Mouse (Mus musculus) spleen, postnatal 4 days (tissue): ENCODE measurements at regions not wholly inside any gene's neighbourhood (a gene's known extent, or its start where the extent isn't known, plus 50 kb on each side); places are given as distances from the start of the nearest gene placed in this dataset.
A peak's percentile ranks its signal among the peaks of the same experiment; 100 is the strongest.

Experiments
- DNase-seq, 2 experiments: peaks; one replicate each; pipeline ENCODE4 v3.0.0; 2022; ENCODE audit warnings: low spot score in 2 of 2

- peak; percentile 62 to 75 for DNase-seq
Observed at GRCm38 (mm10) chr7:31208237-31209054, 52.8 kb upstream of the Gramd1a start.

GRCm38 (mm10) chr7:31207563-31208236 lies 52.0 kb upstream of the Gramd1a start:
- no peak for DNase-seq
